Mouse (Mus musculus): ENCODE data around the gene Slc35f5.

DNA sequence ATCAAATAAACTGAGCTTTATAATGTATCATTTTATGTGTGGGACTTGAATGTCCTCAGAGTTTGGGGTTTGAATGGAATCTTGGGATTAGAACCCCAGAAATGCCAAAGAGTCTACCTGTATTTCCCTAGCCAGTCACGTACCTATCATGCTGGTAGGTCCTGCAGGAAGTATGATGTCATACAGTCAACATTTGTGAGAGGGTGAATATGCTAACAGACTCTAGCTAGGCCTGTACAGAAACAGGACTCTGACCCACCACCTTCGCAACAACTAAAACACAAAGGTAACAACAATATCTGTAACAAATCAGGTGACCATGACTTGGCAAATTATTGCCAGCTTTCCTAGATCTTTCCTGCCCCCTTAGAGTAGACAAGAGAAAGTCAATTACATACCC lies 8.8 kb upstream of the Slc35f5 start:
- TF ChIP-seq CTCF (IDR thresholded peaks at IDR 0.05; ENCODE audit: low read depth, low read length), result no peak
- TF ChIP-seq POLR2A (IDR thresholded peaks at IDR 0.05; ENCODE audit: borderline replicate concordance, low read depth, low read length), result no peak

Measured in bone marrow macrophage, adult 2 months (primary cell).